Mouse (Mus musculus) liver, postnatal 0 days (tissue): ENCODE data around the gene Plcb2. TPM values are rescaled to one million over a fixed set of nuclear protein-coding genes. Genes with fewer than 3 reads are reported as not detected.

Experiments used
- ATAC-seq: fragments of 200-750 bp; cut with Nextera tagmentation; 2 replicates; pipeline ENCODE4 v1.8.0; 2017; ENCODE audit warnings: mild to moderate bottlenecking, moderate library complexity
- DNase-seq: peaks from one replicate; pipeline ENCODE4 v3.0.0-alpha.2; 2016
- H3K27ac ChIP-seq: fragments of 300-500 bp; sonication (generic); 2 replicates; pipeline ENCODE4 v1.5.1; 2014; ENCODE audit warnings: antibody characterized with exemption, moderate library complexity, mild to moderate bottlenecking, low read depth
- H3K27me3 ChIP-seq: fragments of 300-500 bp; sonication (generic); 2 replicates; pipeline ENCODE4 v1.6.1; 2014; ENCODE audit warnings: low read length, control low read depth, mixed read lengths; ENCODE audit not compliant: insufficient read depth
- H3K36me3 ChIP-seq: fragments of 300-500 bp; sonication (generic); replicated peaks from 2 replicates; pipeline ENCODE4 v1.6.1; 2014; ENCODE audit warnings: mild to moderate bottlenecking, control low read depth, low read length, moderate library complexity, mixed read lengths; ENCODE audit not compliant: insufficient read depth
- H3K4me1 ChIP-seq: fragments of 300-500 bp; sonication (generic); 2 replicates; pipeline ENCODE4 v1.6.1; 2014; ENCODE audit warnings: antibody characterized with exemption, mild to moderate bottlenecking, control low read depth; ENCODE audit not compliant: insufficient read depth
- H3K4me2 ChIP-seq: fragments of 300-500 bp; sonication (generic); 2 replicates; pipeline ENCODE4 v1.6.1; 2014; ENCODE audit warnings: low read depth, mild to moderate bottlenecking, low read length, moderate library complexity, mixed read lengths
- H3K4me3 ChIP-seq: fragments of 300-500 bp; sonication (generic); 2 replicates; pipeline ENCODE4 v1.5.1; 2014; ENCODE audit warnings: low read depth, low read length
- H3K9ac ChIP-seq: fragments of 300-500 bp; sonication (generic); replicated peaks from 2 replicates; pipeline ENCODE4 v1.6.1; 2014; ENCODE audit warnings: mild to moderate bottlenecking, moderate library complexity
- H3K9me3 ChIP-seq: fragments of 300-500 bp; sonication (generic); 2 replicates; pipeline ENCODE4 v1.6.1; 2016; ENCODE audit warnings: mild to moderate bottlenecking, control low read depth, low read length, mixed read lengths
- CTCF ChIP-seq: sonication (generic); IDR thresholded peaks from 2 replicates; pipeline ENCODE4 v1.5.1; 2016; ENCODE audit warnings: antibody characterized with exemption, low read depth
- EP300 ChIP-seq: IDR thresholded peaks from 2 replicates; pipeline ENCODE4 v1.6.1; 2016; ENCODE audit warnings: antibody characterized with exemption, low read depth, mild to moderate bottlenecking
- WGBS: fragments of 180-500 bp; shearing (Covaris S2); extraction: QIAGEN DNeasy Blood & Tissue Kit; methylation state at CpG from one replicate; pipeline ENCODE4 v1.1.7; 2014; ENCODE audit not compliant: insufficient replicate concordance; 5-methylcytosine and 5-hydroxymethylcytosine counted together
- polyA plus RNA-seq: library from polyadenylated mRNA; unstranded; fragments of >200 nt; fragmentation: Nextera tagmentation; extraction: Ambion mirVana; gene quantifications from 2 replicates; pipeline ENCODE4 v1.2.1, GENCODE M21; 2015

The Plcb2 gene
- polyA plus RNA-seq, 1 experiment from 2014 or later: 1.9 TPM

- ATAC-seq: peak; percentile 88
- H3K4me1 ChIP-seq: peaks cover 37% of the 10 kb centered on the region
- H3K9me3 ChIP-seq: no peaks in the 10 kb centered on the region
Observed at GRCm38 (mm10) chr2:118761906-118762783, 33.9 kb upstream of the Plcb2 start, which contains the start of gene Ccdc9b. Ccdc9b (minus strand) TSS chr2:118762661.

GRCm38 (mm10) chr2:118761358-118761757, 33.1 kb upstream of the Plcb2 start:
- H3K4me2 ChIP-seq: peak overlapping the region; percentile 75
- no peak overlapping the region for H3K27ac ChIP-seq
- WGBS: 85% methylated on average over 12 of the region's 12 CpGs
- no peak for DNase-seq
- H3K4me3 ChIP-seq: peak overlapping the region; percentile 32; the same call in 1 of the 2 replicates
- H3K4me1 ChIP-seq: peaks cover 37% of the 10 kb centered on the region
- ATAC-seq: no peak
- H3K9ac ChIP-seq: no peak overlapping the region
- no peaks in the 10 kb centered on the region for H3K36me3 ChIP-seq
- H3K9me3 ChIP-seq: no peaks in the 10 kb centered on the region
- 0 out of 2 replicates have a peak, but pooled peaks cover 14% of the 10 kb centered on the region for H3K27me3 ChIP-seq
- TF ChIP-seq CTCF (peak; percentile 49), EP300 (no peak)

More at GRCm38 (mm10) chr2:118761906-118762783, 33.9 kb upstream of the Plcb2 start, which contains the start of gene Ccdc9b:
- no peak; the same call in 1 of the 2 replicates for TF ChIP-seq EP300
- no peak for TF ChIP-seq CTCF
- Histone ChIP-seq H3K36me3 (no peaks in the 10 kb centered on the region), H3K27me3 (0 out of 2 replicates have a peak, but pooled peaks cover 14% of the 10 kb centered on the region), H3K4me3 (peak within 1 kb of the TSS; percentile 32), H3K9ac (peak within 1 kb of the TSS; percentile 60), H3K27ac (peak within 1 kb of the TSS; percentile 77), H3K4me2 (peak within 1 kb of the TSS; percentile 75)
- WGBS: 25% methylated on average over 29 of the region's 29 CpGs
- peak; percentile 94 for DNase-seq

- no peak overlapping the region for H3K4me3 ChIP-seq
- 0 out of 2 replicates have a peak overlapping the region, but pooled peaks have one; percentile 75 for H3K4me2 ChIP-seq
- no peaks in the 10 kb centered on the region for H3K9me3 ChIP-seq
- H3K27ac ChIP-seq: no peak overlapping the region
- 83% methylated on average over 11 of the region's 11 CpGs for WGBS
- peaks cover 37% of the 10 kb centered on the region for H3K4me1 ChIP-seq
- no peak for ATAC-seq
- TF ChIP-seq EP300: no peak
- TF ChIP-seq CTCF: no peak
- H3K27me3 ChIP-seq: 0 out of 2 replicates have a peak, but pooled peaks cover 14% of the 10 kb centered on the region
- DNase-seq: no peak
- H3K36me3 ChIP-seq: no peaks in the 10 kb centered on the region
- H3K9ac ChIP-seq: no peak overlapping the region
Observed at GRCm38 (mm10) chr2:118760311-118761025, 32.2 kb upstream of the Plcb2 start.

- Histone ChIP-seq H3K9ac (no peak overlapping the region), H3K4me2 (no peak overlapping the region), H3K4me1 (peaks cover 37% of the 10 kb centered on the region), H3K27me3 (0 out of 2 replicates have a peak, but pooled peaks cover 14% of the 10 kb centered on the region), H3K4me3 (no peak overlapping the region), H3K36me3 (no peaks in the 10 kb centered on the region), H3K9me3 (no peaks in the 10 kb centered on the region), H3K27ac (no peak overlapping the region)
- TF ChIP-seq CTCF (peak; percentile 91), EP300 (no peak)
- 9% methylated on average over 8 of the region's 8 CpGs for WGBS
- ATAC-seq (peak; percentile 32; the same call in 1 of the 2 replicates), DNase-seq (peak; percentile 82)
Observed at GRCm38 (mm10) chr2:118759828-118760227, 31.6 kb upstream of the Plcb2 start.

GRCm38 (mm10) chr2:118756103-118756502, 27.9 kb upstream of the Plcb2 start:
- H3K27me3 ChIP-seq: 0 out of 2 replicates have a peak, but pooled peaks cover 8% of the 10 kb centered on the region
- no peak for DNase-seq
- 51% methylated on average over 4 of the region's 4 CpGs for WGBS
- no peak overlapping the region for H3K4me2 ChIP-seq
- TF ChIP-seq CTCF: no peak
- peak; percentile 29; the same call in 1 of the 2 replicates for TF ChIP-seq EP300
- no peak overlapping the region for H3K9ac ChIP-seq
- peaks cover 19% of the 10 kb centered on the region for H3K4me1 ChIP-seq
- H3K4me3 ChIP-seq: no peak overlapping the region
- no peaks in the 10 kb centered on the region for H3K9me3 ChIP-seq
- H3K36me3 ChIP-seq: no peaks in the 10 kb centered on the region
- peak; percentile 43; the same call in 1 of the 2 replicates for ATAC-seq
- H3K27ac ChIP-seq: peak overlapping the region; percentile 34; the same call in 1 of the 2 replicates

GRCm38 (mm10) chr2:118755407-118755806, 27.2 kb upstream of the Plcb2 start:
- Histone ChIP-seq H3K4me3 (no peak overlapping the region), H3K36me3 (peaks cover 2% of the 10 kb centered on the region), H3K27ac (no peak overlapping the region), H3K9ac (no peak overlapping the region), H3K4me1 (peaks cover 22% of the 10 kb centered on the region), H3K27me3 (0 out of 2 replicates have a peak, but pooled peaks cover 8% of the 10 kb centered on the region), H3K9me3 (no peaks in the 10 kb centered on the region), H3K4me2 (no peak overlapping the region)
- DNase-seq: no peak
- TF ChIP-seq CTCF (no peak), EP300 (no peak)
- 66% methylated on average over 6 of the region's 6 CpGs for WGBS
- no peak for ATAC-seq
